Mouse (Mus musculus) gastrocnemius, postnatal 36 days (tissue): Measurements from ENCODE around the gene Atxn2l. TPM values are rescaled to one million over a fixed set of nuclear protein-coding genes. Genes with fewer than 3 reads are reported as not detected.

Experiments used
- DNase-seq, 2 experiments: peaks; one replicate each; pipeline ENCODE4 v3.0.0; 2022
- intact Hi-C: fragments of 180-260 bp; cut with DNase I; formaldehyde crosslinking; loops from one replicate; pipeline ENCODE4 v1.15.1; 2025
- long read RNA-seq, 2 experiments: library from polyadenylated mRNA; stranded (forward); transcript quantifications; one replicate each; pipeline ENCODE4 v2.0.0; 2021
- total RNA-seq, 2 experiments: library from RNA; stranded (reverse); gene quantifications; 2 replicates each; pipeline ENCODE4 v1.2.3; 2021

The Atxn2l gene
- total RNA-seq, result 10 to 100 TPM; 25.8 to 29.9 TPM
- long read RNA-seq, experiment 1, partial matches to known transcripts, result 3 of 15 reads
- long read RNA-seq, experiment 1, other reads (novel, unspliced or antisense), result 12 of 15 reads
- long read RNA-seq, experiment 2, partial matches to known transcripts, result 0 of 14 reads
- long read RNA-seq, experiment 2, other reads (novel, unspliced or antisense), result 13 of 14 reads

- intact Hi-C loops, result no loop called here
- DNase-seq, result peak; percentile 98
Measured at GRCm38 (mm10) chr7:126503273-126503878, at the start of gene Atxn2l. TSS of gene Atxn2l (minus strand) at chr7:126503437.

DNA sequence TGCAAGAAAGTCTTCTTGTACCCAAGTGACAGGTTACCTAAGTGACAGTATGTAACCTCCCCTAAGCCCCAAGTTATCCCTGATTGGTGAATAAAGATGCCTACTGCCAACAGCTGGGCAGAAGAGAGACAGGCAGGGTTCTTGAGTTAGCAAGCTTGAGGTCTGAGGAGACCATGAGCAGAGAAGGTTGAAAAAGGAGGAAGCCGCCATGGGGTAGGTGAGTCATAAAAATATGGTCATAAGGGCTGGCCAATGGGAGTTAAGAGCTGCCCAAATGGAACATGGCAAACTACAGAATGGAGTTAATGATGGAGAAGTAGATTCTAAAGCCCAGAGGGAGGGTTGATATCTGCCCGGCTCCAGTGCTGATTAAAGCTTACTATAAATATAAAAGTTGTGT lies 42.4 kb upstream of the Atxn2l start:
- no peak for DNase-seq
- intact Hi-C loops, result no loop called here

GRCm38 (mm10) chr7:126541661-126542060 lies 38.4 kb upstream of the Atxn2l start:
- DNase-seq, result no peak
- intact Hi-C loops, result no loop called here

GRCm38 (mm10) chr7:126537820-126538585 lies 34.8 kb upstream of the Atxn2l start:
- no peak for DNase-seq
- intact Hi-C loops, result no loop called here

DNA sequence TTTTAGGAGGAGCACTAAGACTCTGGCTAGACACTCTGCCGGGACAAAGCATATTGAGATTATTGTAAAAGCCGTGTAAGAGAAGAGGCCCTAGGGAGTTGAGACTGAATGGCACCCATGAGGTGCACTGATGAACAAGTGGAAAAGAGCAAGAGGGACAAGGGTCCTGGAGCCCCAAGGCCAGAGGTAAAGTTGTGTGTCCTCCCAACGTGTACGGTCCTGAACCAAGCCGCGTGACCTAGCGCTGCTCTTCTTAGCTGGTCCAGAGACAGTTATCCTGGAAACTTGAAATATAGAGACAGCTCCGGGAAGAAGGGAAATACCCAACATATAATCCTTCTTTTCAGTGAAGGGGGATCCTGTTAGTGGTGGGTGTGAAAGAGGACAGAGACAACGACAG lies 33.2 kb upstream of the Atxn2l start:
- no peak for DNase-seq
- intact Hi-C loops, result no loop called here

GRCm38 (mm10) chr7:126535766-126536165 lies 32.5 kb upstream of the Atxn2l start:
- intact Hi-C loops, result no loop called here
- no peak for DNase-seq

- no peak for DNase-seq
- intact Hi-C loops, result no loop called here
Measured at GRCm38 (mm10) chr7:126533434-126533833, 30.2 kb upstream of the Atxn2l start.

GRCm38 (mm10) chr7:126528166-126528577 lies 24.9 kb upstream of the Atxn2l start:
- DNase-seq, result no peak
- intact Hi-C loops, result loop anchor here (2.0 to 5.0 kb wide), 3 partner anchors 47 to 206 kb away; no protein-coding TSS in a partner anchor

- intact Hi-C loops, result no loop called here
- no peak for DNase-seq
Measured at GRCm38 (mm10) chr7:126523316-126523715, 20.1 kb upstream of the Atxn2l start.

DNA sequence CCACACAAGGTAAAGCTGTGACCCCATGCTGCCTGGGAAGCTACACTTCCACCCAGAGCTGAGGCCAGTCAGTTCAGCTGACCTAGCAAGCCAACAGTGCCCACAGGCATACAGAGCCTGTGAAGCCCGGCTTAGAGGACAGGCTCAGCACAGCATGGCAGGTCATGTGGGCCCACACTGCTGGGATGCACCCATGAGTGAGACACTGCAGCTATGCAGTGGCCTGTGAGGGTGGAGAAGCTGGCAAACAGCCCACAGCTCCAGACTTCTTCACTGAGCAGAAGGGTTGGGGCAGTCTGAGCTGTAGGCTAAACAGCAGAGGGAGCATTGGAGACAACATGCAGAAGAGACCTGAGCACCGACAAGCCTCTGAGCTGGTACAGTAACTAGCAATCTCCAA lies 16.3 kb upstream of the Atxn2l start:
- intact Hi-C loops, result no loop called here

GRCm38 (mm10) chr7:126518261-126518941 lies 15.2 kb upstream of the Atxn2l start:
- intact Hi-C loops, result no loop called here

More for the DNA sequence above, 16.3 kb upstream of the Atxn2l start:
- DNase-seq, result peak in 1 of 2 experiments; percentile 7

GRCm38 (mm10) chr7:126511287-126511686 lies 8.1 kb upstream of the Atxn2l start:
- DNase-seq, result no peak
- intact Hi-C loops, result no loop called here

More at GRCm38 (mm10) chr7:126518261-126518941, 15.2 kb upstream of the Atxn2l start:
- DNase-seq, result no peak

DNA sequence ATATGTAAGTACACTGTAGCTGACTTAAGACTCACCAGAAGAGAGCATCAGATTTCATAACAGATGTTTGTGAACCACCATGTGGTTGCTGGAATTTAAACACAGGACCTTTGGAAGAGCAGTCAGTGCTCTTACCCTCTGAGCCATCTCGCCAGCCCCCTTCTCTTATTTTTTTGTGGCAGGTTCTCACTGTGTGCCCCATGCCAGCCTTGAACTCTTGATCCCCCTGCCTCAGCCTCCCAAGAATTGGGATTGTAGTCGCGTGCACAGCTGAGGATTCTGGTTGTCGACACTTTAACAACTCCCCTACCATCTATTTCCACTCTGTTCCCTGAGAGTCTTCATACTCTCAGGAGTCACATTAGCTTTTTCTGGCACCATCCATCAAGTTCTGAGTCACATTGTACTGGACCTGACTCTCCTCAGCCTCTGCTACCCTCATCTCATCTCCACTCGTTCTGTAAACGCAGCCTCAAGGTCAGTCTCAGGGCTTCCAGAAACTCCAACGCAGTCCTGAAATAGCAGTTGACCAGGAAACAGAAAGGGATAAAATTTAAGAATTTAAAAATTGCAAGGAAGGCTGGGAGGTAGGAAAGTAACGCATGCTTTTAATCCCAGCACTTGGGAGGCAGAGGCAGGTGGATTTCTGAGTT lies 4.0 kb upstream of the Atxn2l start:
- DNase-seq, result no peak
- intact Hi-C loops, result no loop called here

- DNase-seq, result no peak
- intact Hi-C loops, result no loop called here
Measured at GRCm38 (mm10) chr7:126504913-126505312, 1.7 kb upstream of the Atxn2l start.

DNA sequence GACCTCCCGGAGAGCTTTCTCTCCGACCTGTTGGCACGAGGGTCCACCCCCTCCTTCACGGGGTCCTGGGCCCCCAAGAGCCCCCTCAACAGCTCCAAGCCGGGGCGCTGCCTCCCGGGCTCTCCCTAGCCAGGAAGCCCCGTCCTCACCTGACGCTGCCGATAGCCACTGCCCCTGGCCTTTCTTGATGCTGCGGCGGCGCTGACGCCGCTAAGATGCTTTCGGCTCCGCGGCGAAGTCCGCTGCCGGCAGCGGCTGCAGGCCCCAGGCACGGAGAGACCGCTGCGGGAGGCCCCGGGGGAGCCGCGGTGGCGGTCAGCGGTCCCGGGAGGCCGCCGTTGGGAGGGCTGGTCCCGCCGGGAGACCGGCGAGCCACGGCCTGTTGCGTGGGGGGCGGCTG lies 486 bp downstream of the Atxn2l start:
- intact Hi-C loops, result no loop called here
- DNase-seq, result no peak

GRCm38 (mm10) chr7:126502023-126502741 lies 1.1 kb downstream of the Atxn2l start:
- peak; percentile 90 to 92 for DNase-seq
- intact Hi-C loops, result no loop called here

DNA sequence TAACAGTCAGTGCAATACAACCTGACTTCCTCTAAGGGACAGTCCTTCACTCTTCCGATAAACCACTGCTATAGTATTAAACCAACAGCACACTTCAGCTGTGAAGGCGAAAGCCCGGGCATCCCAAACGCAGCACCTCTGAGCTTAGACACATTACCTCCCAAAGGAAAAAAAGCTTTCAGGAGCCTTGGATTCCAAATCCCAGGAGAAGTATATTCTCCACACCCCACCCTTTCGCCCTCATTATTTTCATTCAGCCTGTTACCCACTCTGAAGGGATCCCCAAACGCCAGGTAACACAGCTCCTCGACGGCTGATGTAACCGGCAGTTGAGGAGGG lies 1.6 kb downstream of the Atxn2l start:
- intact Hi-C loops, result no loop called here
- DNase-seq, result no peak

DNA sequence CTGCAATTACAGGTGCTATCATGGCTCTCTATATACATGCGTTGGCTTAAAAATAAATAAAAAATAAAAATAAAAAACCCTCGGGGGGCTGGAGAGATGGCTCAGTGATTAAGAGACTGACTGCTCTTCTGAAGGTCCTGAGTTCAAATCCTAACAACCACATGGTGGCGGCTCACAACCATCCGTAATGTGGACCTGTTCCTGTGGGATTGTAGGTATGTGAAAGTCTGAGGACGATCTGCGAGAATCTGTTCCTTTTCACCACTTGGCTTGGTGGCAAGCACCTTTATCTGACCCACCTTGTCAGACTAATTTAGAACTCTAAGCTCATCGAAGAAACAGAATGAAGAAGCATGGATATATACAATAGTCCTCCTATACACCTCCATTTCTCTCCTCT lies 3.8 kb downstream of the Atxn2l start:
- intact Hi-C loops, result no loop called here
- DNase-seq, result no peak

GRCm38 (mm10) chr7:126497966-126498365 lies 5.3 kb downstream of the Atxn2l start:
- intact Hi-C loops, result no loop called here
- DNase-seq, result no peak

- no peak for DNase-seq
Measured at GRCm38 (mm10) chr7:126496475-126496874, 6.8 kb downstream of the Atxn2l start.

More at GRCm38 (mm10) chr7:126496475-126496874, 6.8 kb downstream of the Atxn2l start:
- intact Hi-C loops, result no loop called here
